Mouse (Mus musculus): ENCODE results near the gene Dok1. TPM values are rescaled to one million over a fixed set of nuclear protein-coding genes. Genes with fewer than 3 reads are reported as not detected.

Gene Dok1
- polyA plus RNA-seq, 1 experiment from 2014 or later = 2.2 TPM

- no peak overlapping the region for H3K9ac ChIP-seq (ENCODE audit: low read depth, low read length)
- no peaks in the 10 kb centered on the region for H3K27me3 ChIP-seq (replicated peaks; ENCODE audit: control insufficient read depth, insufficient read depth, low read length)
- H3K4me2 ChIP-seq (ENCODE audit: low read length) = no peak overlapping the region
- 91% methylated on average over 1 of the region's 1 CpGs for WGBS
- H3K27ac ChIP-seq (ENCODE audit: low read depth, low read length) = no peak overlapping the region
- no peaks in the 10 kb centered on the region; the same call in 1 of the 2 replicates for H3K4me1 ChIP-seq (ENCODE audit: control insufficient read depth, insufficient read depth, low read depth, low read length)
- no peaks in the 10 kb centered on the region for H3K9me3 ChIP-seq (ENCODE audit: control insufficient read depth, low read length)
- no peaks in the 10 kb centered on the region for H3K36me3 ChIP-seq (ENCODE audit: control insufficient read depth, insufficient read depth, low read length)
- no peak for ATAC-seq
- H3K4me3 ChIP-seq (ENCODE audit: low read length) = no peak overlapping the region
Observed at GRCm38 (mm10) chr6:83003082-83003481, 30.2 kb downstream of the Dok1 start.

- 69% methylated on average over 8 of the region's 8 CpGs for WGBS
- H3K4me1 ChIP-seq (ENCODE audit: control insufficient read depth, insufficient read depth, low read depth, low read length) = peaks cover 3% of the 10 kb centered on the region; the same call in 1 of the 2 replicates
- no peak overlapping the region for H3K27ac ChIP-seq (ENCODE audit: low read depth, low read length)
- no peak for ATAC-seq
- no peak overlapping the region for H3K9ac ChIP-seq (ENCODE audit: low read depth, low read length)
- H3K36me3 ChIP-seq (ENCODE audit: control insufficient read depth, insufficient read depth, low read length) = no peaks in the 10 kb centered on the region
- H3K4me3 ChIP-seq (ENCODE audit: low read length) = no peak overlapping the region
- H3K9me3 ChIP-seq (ENCODE audit: control insufficient read depth, low read length) = no peaks in the 10 kb centered on the region
- no peak overlapping the region for H3K4me2 ChIP-seq (ENCODE audit: low read length)
- H3K27me3 ChIP-seq (replicated peaks; ENCODE audit: control insufficient read depth, insufficient read depth, low read length) = no peaks in the 10 kb centered on the region
Observed at GRCm38 (mm10) chr6:82999986-83000385, 33.3 kb downstream of the Dok1 start.

GRCm38 (mm10) chr6:82998326-82998725 is 34.9 kb downstream of the Dok1 start:
- Histone ChIP-seq H3K36me3 (ENCODE audit: control insufficient read depth, insufficient read depth, low read length) (no peaks in the 10 kb centered on the region), H3K9me3 (ENCODE audit: control insufficient read depth, low read length) (no peaks in the 10 kb centered on the region), H3K27me3 (replicated peaks; ENCODE audit: control insufficient read depth, insufficient read depth, low read length) (no peaks in the 10 kb centered on the region), H3K4me3 (ENCODE audit: low read length) (no peak overlapping the region), H3K4me1 (ENCODE audit: control insufficient read depth, insufficient read depth, low read depth, low read length) (peaks cover 3% of the 10 kb centered on the region; the same call in 1 of the 2 replicates), H3K4me2 (ENCODE audit: low read length) (no peak overlapping the region), H3K9ac (ENCODE audit: low read depth, low read length) (no peak overlapping the region), H3K27ac (ENCODE audit: low read depth, low read length) (no peak overlapping the region)
- no peak for ATAC-seq
- WGBS = 69% methylated on average over 4 of the region's 4 CpGs

GRCm38 (mm10) chr6:82997511-82998102 is 35.7 kb downstream of the Dok1 start:
- 58% methylated on average over 7 of the region's 7 CpGs for WGBS
- ATAC-seq = no peak
- Histone ChIP-seq H3K9me3 (ENCODE audit: control insufficient read depth, low read length) (no peaks in the 10 kb centered on the region), H3K27ac (ENCODE audit: low read depth, low read length) (no peak overlapping the region; the same call in 1 of the 2 replicates), H3K27me3 (replicated peaks; ENCODE audit: control insufficient read depth, insufficient read depth, low read length) (no peaks in the 10 kb centered on the region), H3K4me1 (ENCODE audit: control insufficient read depth, insufficient read depth, low read depth, low read length) (peaks cover 3% of the 10 kb centered on the region; the same call in 1 of the 2 replicates), H3K36me3 (ENCODE audit: control insufficient read depth, insufficient read depth, low read length) (no peaks in the 10 kb centered on the region), H3K4me3 (ENCODE audit: low read length) (no peak overlapping the region), H3K9ac (ENCODE audit: low read depth, low read length) (peak overlapping the region; percentile 28; the same call in 1 of the 2 replicates), H3K4me2 (ENCODE audit: low read length) (no peak overlapping the region; the same call in 1 of the 2 replicates)

- H3K27me3 ChIP-seq (replicated peaks; ENCODE audit: control insufficient read depth, insufficient read depth, low read length) = no peaks in the 10 kb centered on the region
- ATAC-seq = peak; percentile 98
- H3K9ac ChIP-seq (ENCODE audit: low read depth, low read length) = peak overlapping the region; percentile 28
- H3K4me1 ChIP-seq (ENCODE audit: control insufficient read depth, insufficient read depth, low read depth, low read length) = peaks cover 3% of the 10 kb centered on the region; the same call in 1 of the 2 replicates
- 14% methylated on average over 11 of the region's 11 CpGs for WGBS
- H3K27ac ChIP-seq (ENCODE audit: low read depth, low read length) = no peak overlapping the region; the same call in 1 of the 2 replicates
- H3K36me3 ChIP-seq (ENCODE audit: control insufficient read depth, insufficient read depth, low read length) = no peaks in the 10 kb centered on the region
- H3K4me3 ChIP-seq (ENCODE audit: low read length) = 0 out of 2 replicates have a peak overlapping the region, but pooled peaks have one; percentile 4
- H3K4me2 ChIP-seq (ENCODE audit: low read length) = peak overlapping the region; percentile 45
- H3K9me3 ChIP-seq (ENCODE audit: control insufficient read depth, low read length) = no peaks in the 10 kb centered on the region
Observed at GRCm38 (mm10) chr6:82996740-82997315, 36.4 kb downstream of the Dok1 start.

- Histone ChIP-seq H3K27ac (ENCODE audit: low read depth, low read length) (no peak overlapping the region), H3K9ac (ENCODE audit: low read depth, low read length) (no peak overlapping the region), H3K27me3 (replicated peaks; ENCODE audit: control insufficient read depth, insufficient read depth, low read length) (no peaks in the 10 kb centered on the region), H3K9me3 (ENCODE audit: control insufficient read depth, low read length) (no peaks in the 10 kb centered on the region), H3K4me1 (ENCODE audit: control insufficient read depth, insufficient read depth, low read depth, low read length) (peaks cover 3% of the 10 kb centered on the region; the same call in 1 of the 2 replicates), H3K4me3 (ENCODE audit: low read length) (no peak overlapping the region), H3K4me2 (ENCODE audit: low read length) (no peak overlapping the region), H3K36me3 (ENCODE audit: control insufficient read depth, insufficient read depth, low read length) (no peaks in the 10 kb centered on the region)
- ATAC-seq = no peak
- WGBS = 81% methylated on average over 7 of the region's 7 CpGs
Observed at GRCm38 (mm10) chr6:82994372-82994771, 38.9 kb downstream of the Dok1 start.

- H3K4me1 ChIP-seq (ENCODE audit: control insufficient read depth, insufficient read depth, low read depth, low read length) = peaks cover 3% of the 10 kb centered on the region; the same call in 1 of the 2 replicates
- no peak overlapping the region for H3K27ac ChIP-seq (ENCODE audit: low read depth, low read length)
- H3K4me2 ChIP-seq (ENCODE audit: low read length) = no peak overlapping the region
- H3K36me3 ChIP-seq (ENCODE audit: control insufficient read depth, insufficient read depth, low read length) = no peaks in the 10 kb centered on the region
- no peak overlapping the region for H3K9ac ChIP-seq (ENCODE audit: low read depth, low read length)
- no peak for ATAC-seq
- H3K4me3 ChIP-seq (ENCODE audit: low read length) = no peak overlapping the region
- no peaks in the 10 kb centered on the region for H3K9me3 ChIP-seq (ENCODE audit: control insufficient read depth, low read length)
- H3K27me3 ChIP-seq (replicated peaks; ENCODE audit: control insufficient read depth, insufficient read depth, low read length) = no peaks in the 10 kb centered on the region
- 44% methylated on average over 1 of the region's 1 CpGs for WGBS
Observed at GRCm38 (mm10) chr6:82993696-82994095, 39.6 kb downstream of the Dok1 start.

GRCm38 (mm10) chr6:82987411-82987971 is 45.8 kb downstream of the Dok1 start:
- Histone ChIP-seq H3K27ac (ENCODE audit: low read depth, low read length) (no peak overlapping the region), H3K4me2 (ENCODE audit: low read length) (no peak overlapping the region), H3K9me3 (ENCODE audit: control insufficient read depth, low read length) (no peaks in the 10 kb centered on the region), H3K36me3 (ENCODE audit: control insufficient read depth, insufficient read depth, low read length) (no peaks in the 10 kb centered on the region), H3K4me1 (ENCODE audit: control insufficient read depth, insufficient read depth, low read depth, low read length) (no peaks in the 10 kb centered on the region), H3K27me3 (replicated peaks; ENCODE audit: control insufficient read depth, insufficient read depth, low read length) (no peaks in the 10 kb centered on the region), H3K4me3 (ENCODE audit: low read length) (no peak overlapping the region), H3K9ac (ENCODE audit: low read depth, low read length) (no peak overlapping the region)
- no peak for ATAC-seq
- WGBS = 58% methylated on average over 9 of the region's 9 CpGs

All from hindbrain, embryonic 16.5 days (tissue).